Mouse (Mus musculus) spleen, adult 2 months (tissue): ENCODE data around the gene Plcg2. TPM values are rescaled to one million over a fixed set of nuclear protein-coding genes. Genes with fewer than 3 reads are reported as not detected.

Source experiments
- DNase-seq, 2 experiments: peaks; one replicate each; pipeline versions ENCODE4 v3.0.0 to v3.0.0-alpha.2; 2012 to 2021; ENCODE audit warnings: low spot score in 2 of 2, low read depth in 1 of 2
- H3K27ac ChIP-seq: fragments of 200-500 bp; 2 replicates; pipeline ENCODE4 v1.5.1; 2012; ENCODE audit warnings: low read length, inconsistent platforms; ENCODE audit not compliant: insufficient read depth
- H3K27me3 ChIP-seq: fragments of 200-500 bp; 2 replicates; pipeline ENCODE4 v1.6.1; 2012; ENCODE audit warnings: mild to moderate bottlenecking, moderate library complexity, low read length, inconsistent platforms; ENCODE audit not compliant: control insufficient read depth, insufficient read depth
- H3K36me3 ChIP-seq: fragments of 200-500 bp; 2 replicates; pipeline ENCODE4 v1.6.1; 2012; ENCODE audit warnings: mild to moderate bottlenecking, low read length, inconsistent platforms; ENCODE audit not compliant: control insufficient read depth, insufficient read depth
- H3K4me1 ChIP-seq: fragments of 200-500 bp; 2 replicates; pipeline ENCODE4 v1.6.1; 2011; ENCODE audit warnings: inconsistent platforms; ENCODE audit not compliant: control insufficient read depth, insufficient read depth, insufficient read length
- H3K4me3 ChIP-seq: fragments of 200-500 bp; 2 replicates; pipeline ENCODE4 v1.5.1; 2011; ENCODE audit warnings: mild to moderate bottlenecking, inconsistent platforms; ENCODE audit not compliant: insufficient read depth, insufficient read length; ENCODE audit errors: extremely low read depth
- CTCF ChIP-seq: fragments of 200-500 bp; IDR thresholded peaks from 2 replicates; pipeline ENCODE4 v1.5.1; 2011; ENCODE audit warnings: mild to moderate bottlenecking, inconsistent platforms; ENCODE audit not compliant: insufficient read depth, insufficient read length, insufficient replicate concordance; ENCODE audit errors: extremely low read depth
- POLR2A ChIP-seq: fragments of 200-500 bp; IDR thresholded peaks from 2 replicates; pipeline ENCODE4 v1.6.1; 2011; ENCODE audit warnings: low read depth, low read length, inconsistent platforms
- WGBS: fragments of 180-500 bp; shearing (Covaris S2); methylation state at CpG from one replicate; pipeline ENCODE4 v1.1.7; 2018; 5-methylcytosine and 5-hydroxymethylcytosine counted together
- polyA plus RNA-seq: library from polyadenylated mRNA; depleted of rRNA; stranded (reverse); fragments of >200 nt; gene quantifications from 2 replicates; pipeline ENCODE4 v1.2.3, GENCODE M21; 2012

Plcg2 gene
- polyA plus RNA-seq, 1 experiment: 51.1 TPM

DNA sequence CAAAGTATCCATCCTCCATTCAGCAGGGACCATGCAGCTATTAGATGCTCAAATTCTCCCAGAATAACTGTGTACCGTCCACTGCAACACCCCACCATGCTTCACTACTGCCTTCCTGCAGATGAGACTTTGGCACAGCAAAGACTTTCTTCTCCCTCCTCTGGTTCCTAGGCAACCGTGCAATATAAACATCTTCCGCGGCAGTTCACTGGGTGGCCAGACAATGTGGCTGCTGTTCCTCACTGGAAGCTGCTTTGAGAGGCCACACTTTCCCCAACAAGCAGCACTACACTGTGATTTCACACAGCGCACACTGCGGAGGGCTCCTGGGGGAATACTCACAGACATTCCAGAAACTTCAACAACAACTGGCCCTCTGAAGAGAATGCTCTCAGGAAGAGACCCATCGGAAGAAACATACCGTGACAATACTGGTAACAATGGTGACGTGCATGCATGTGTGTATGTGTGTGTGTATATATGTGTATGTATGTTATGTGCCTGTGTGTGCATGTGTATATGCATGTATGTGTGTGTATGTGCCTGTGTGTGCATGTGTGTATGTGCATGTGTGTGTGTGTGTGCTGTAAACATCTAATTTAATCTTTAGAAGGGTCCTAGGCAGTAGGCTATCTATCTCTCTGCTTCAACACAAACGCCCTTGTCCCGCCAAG is 162.4 kb downstream of the Plcg2 start:
- Histone ChIP-seq H3K36me3 (no peaks in the 10 kb centered on the region; the same call in 1 of the 2 replicates), H3K27me3 (no peaks in the 10 kb centered on the region), H3K4me1 (no peaks in the 10 kb centered on the region), H3K4me3 (no peak overlapping the region), H3K27ac (no peak overlapping the region)
- DNase-seq: no peak
- 59% methylated on average over 11 of the region's 11 CpGs for WGBS
- no peak for TF ChIP-seq POLR2A
- TF ChIP-seq CTCF: no peak

DNA sequence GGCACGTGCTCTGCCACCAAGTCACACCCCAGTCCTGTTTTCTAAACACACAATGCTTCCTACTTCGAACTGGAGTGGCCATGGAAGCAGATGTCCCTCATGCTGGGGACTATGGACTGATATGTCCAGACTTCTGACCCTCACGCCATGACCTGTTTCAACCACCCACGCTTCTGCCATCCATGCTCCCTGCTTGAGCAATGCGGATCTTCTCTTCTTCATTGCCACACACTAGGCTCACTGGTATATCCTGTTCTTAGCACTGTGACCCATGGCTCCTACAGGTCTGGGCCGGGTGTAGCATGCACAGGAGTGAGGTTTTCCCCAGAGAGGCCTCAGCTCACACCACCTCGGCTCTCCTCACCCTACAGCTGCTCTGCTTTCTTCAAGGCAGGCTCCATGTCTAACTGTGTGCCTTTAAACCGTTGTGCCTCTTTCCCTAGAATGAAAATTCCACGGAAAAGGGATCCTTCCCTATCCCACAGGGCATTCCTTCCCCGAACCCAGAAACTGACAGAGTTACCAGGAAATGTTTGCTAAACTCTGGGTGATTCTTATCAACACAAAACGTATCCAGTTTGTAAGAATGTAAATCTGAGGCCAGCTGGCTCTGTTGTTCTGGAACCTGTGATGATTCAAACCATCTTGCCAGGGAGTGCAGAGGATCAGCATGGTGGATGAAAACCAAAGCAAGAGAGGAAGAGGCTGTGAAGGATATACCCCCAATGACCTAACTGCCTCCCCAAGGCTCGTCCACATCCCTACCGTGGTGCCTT is 169.4 kb downstream of the Plcg2 start:
- Histone ChIP-seq H3K36me3 (no peaks in the 10 kb centered on the region; the same call in 1 of the 2 replicates), H3K4me1 (no peaks in the 10 kb centered on the region), H3K4me3 (no peak overlapping the region), H3K27me3 (no peaks in the 10 kb centered on the region), H3K27ac (no peak overlapping the region)
- TF ChIP-seq CTCF: no peak
- no peak for TF ChIP-seq POLR2A
- no peak for DNase-seq
- WGBS: 77% methylated on average over 13 of the region's 13 CpGs

DNA sequence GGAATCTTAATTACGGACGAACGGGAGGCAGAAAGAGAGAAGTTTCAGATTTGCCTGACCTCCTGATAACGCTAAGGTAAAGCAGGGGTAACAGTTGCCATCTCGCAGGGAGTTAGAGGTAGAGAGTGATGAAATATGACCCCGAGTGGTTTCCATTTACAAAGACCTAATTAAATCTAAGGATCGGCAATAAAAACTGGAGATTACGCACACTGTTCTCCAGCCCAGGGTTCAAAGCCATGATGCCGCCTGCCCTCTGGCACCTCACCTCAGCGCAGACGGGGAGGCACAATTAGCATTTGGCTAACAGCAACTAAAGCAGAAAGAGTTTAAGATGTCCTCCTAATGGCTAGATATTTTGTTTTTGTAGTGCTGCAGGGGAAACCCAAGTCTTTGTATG is 172.4 kb downstream of the Plcg2 start:
- Histone ChIP-seq H3K4me3 (no peak overlapping the region), H3K36me3 (no peaks in the 10 kb centered on the region), H3K4me1 (no peaks in the 10 kb centered on the region; the same call in 1 of the 2 replicates), H3K27me3 (no peaks in the 10 kb centered on the region), H3K27ac (no peak overlapping the region)
- no peak for DNase-seq
- TF ChIP-seq POLR2A: no peak
- no peak for TF ChIP-seq CTCF
- WGBS: 45% methylated on average over 11 of the region's 11 CpGs

DNA sequence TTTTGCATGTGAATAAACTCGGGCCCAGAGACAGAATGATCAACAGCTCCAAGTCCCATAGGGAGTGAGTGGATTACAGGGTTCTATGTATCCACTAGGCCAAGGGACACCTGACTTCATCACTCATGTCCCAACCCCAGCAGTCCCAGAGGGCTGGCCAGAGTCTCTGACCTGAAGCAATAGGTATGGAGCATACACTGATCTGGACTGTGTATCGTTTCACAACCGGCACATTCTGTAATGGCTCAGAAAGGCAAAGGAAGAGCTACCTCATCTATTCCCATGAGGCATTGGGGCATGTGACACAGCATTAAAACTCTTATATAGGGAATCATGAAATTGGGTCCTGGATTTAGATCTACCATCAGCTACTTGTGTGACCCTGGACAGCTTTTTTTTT is 174.5 kb downstream of the Plcg2 start:
- Histone ChIP-seq H3K27me3 (no peaks in the 10 kb centered on the region), H3K4me3 (no peak overlapping the region), H3K36me3 (no peaks in the 10 kb centered on the region), H3K4me1 (no peaks in the 10 kb centered on the region; the same call in 1 of the 2 replicates), H3K27ac (no peak overlapping the region)
- DNase-seq: no peak
- no peak for TF ChIP-seq POLR2A
- TF ChIP-seq CTCF: no peak
- 79% methylated on average over 3 of the region's 3 CpGs for WGBS

DNA sequence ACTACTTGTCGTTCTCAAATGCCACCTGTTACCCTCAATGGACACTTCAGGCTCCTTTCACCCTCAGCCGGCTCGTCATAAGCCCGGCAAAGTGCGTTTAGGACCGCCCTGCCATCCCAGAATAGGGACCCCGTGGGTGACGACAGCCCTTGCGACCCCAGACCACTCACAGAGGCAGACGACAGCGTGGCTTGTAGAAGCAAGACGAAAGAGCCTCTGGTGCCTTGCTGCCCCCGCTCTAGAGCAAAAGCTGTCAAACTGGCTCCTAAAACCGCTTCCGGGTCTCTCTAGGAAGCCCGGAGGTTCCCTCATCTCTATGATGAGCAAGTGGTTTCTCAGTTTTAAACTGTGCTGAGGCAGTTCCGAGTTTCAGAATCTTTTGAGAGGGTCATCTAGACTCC is 175.3 kb downstream of the Plcg2 start, which contains the start of gene Sdr42e1:
Sdr42e1 (minus strand) TSS at position 260 of the 401 bp plus-strand sequence.
- peak; percentile 47 to 67 for DNase-seq
- H3K36me3 ChIP-seq: no peaks in the 10 kb centered on the region
- H3K4me3 ChIP-seq: peak within 1 kb of the TSS; percentile 72
- no peak within 1 kb of the TSS for H3K27ac ChIP-seq
- no peak for TF ChIP-seq POLR2A
- no peak for TF ChIP-seq CTCF
- H3K27me3 ChIP-seq: no peaks in the 10 kb centered on the region
- no peaks in the 10 kb centered on the region; the same call in 1 of the 2 replicates for H3K4me1 ChIP-seq
- WGBS: 8% methylated on average over 17 of the region's 17 CpGs

DNA sequence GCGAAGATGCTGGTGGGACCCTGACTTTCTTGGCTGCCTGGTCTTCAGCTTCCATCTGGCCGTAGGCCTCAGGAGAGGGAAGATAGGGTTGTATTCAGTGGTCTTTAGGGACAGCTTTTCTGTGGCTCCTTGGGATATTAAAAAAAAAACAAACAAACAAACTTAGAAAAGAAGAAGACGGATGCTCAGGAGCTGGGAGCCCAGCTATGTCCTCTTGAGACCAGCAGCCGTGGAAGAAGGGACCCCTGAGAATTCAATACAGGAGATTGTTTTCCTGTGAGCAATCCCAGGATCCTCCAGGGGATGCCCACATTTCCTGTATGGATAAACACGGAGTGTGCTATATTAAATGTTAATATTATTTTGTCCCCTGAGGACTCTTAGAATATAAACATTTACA is 177.1 kb downstream of the Plcg2 start:
- no peaks in the 10 kb centered on the region; the same call in 1 of the 2 replicates for H3K4me1 ChIP-seq
- no peak overlapping the region for H3K27ac ChIP-seq
- TF ChIP-seq CTCF (no peak), POLR2A (no peak)
- no peak overlapping the region for H3K4me3 ChIP-seq
- WGBS: 77% methylated on average over 5 of the region's 5 CpGs
- no peaks in the 10 kb centered on the region for H3K27me3 ChIP-seq
- no peaks in the 10 kb centered on the region for H3K36me3 ChIP-seq
- no peak for DNase-seq

DNA sequence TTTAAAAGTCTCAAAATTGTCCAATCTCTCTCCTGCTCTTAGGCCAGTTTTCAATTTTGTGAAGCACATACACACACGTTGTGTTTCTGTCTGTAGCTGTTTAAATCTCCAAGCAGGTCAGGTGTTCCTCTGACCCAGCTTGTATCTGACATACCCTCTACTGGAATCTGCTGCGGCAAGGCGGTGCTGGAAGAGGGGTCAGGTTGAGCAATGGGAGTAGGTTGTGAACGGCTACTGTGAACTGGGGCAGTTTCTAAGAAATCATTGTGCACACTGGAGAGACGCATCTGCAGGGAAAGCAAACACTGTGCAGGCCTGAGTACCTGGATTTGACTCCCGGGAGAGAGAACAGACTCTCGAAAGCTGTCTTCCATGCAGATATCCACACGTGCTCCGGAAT is 178.4 kb downstream of the Plcg2 start:
- WGBS: 87% methylated on average over 9 of the region's 9 CpGs
- no peaks in the 10 kb centered on the region; the same call in 1 of the 2 replicates for H3K4me1 ChIP-seq
- H3K4me3 ChIP-seq: no peak overlapping the region
- no peak overlapping the region for H3K27ac ChIP-seq
- TF ChIP-seq CTCF: no peak
- no peak for TF ChIP-seq POLR2A
- no peaks in the 10 kb centered on the region for H3K27me3 ChIP-seq
- DNase-seq: no peak
- no peaks in the 10 kb centered on the region for H3K36me3 ChIP-seq
